Comparison of ENCODE assay signal across 22 mouse cellular contexts in the genomic region with DNA sequence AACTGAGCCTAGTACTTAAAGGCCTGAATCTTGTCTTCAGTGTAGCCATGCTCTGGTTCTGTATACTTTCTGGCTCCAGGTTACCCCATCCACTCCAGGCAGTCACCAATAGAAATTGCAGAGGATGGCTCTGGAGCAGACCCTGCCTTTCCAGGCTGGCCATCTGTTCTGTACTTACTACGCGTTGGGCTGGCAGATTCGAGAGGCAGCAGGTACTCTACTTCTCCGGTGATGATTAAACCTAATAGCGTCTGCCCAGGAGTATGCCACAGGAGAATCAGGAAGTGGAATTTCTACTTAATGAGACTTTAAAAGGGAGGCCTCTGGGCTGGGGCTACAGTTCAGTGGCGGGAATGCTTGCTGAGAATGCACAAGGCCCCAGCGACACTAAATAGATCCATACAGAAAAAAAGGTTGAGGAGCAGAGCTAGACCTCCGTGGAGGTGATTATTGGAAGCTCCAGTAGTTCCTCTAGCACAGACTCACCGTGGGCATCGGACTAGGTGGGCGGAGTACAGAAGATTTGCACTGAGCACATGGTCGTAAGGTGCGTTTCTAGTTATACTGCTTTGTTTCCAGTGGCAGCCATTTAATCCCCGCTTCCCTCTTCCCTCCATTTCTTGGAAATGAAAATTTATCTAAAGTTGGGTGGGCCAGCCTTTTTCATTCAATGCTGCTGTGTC.
DNase-seq lines count a peak whose midpoint lies in the region; ATAC-seq and TF ChIP-seq lines count a peak whose summit lies in the region.
"Had no signal": no experiment of that assay in that cellular context is flagged by ENCODE, and none has a peak within 500 bp of the region (broad histone marks: within the 10 kb centered on the region; RNA-seq: fewer than 3 reads in every experiment).

No protein-coding gene starts in this region.

- ATAC-seq in hindbrain, embryonic 11.5 days (ENCODE audit: low FRiP score) = no peak
- peak; percentile 59 for ATAC-seq in kidney, embryonic 16.5 days (ENCODE audit: low FRiP score, low TSS enrichment)
- ATAC-seq in frontal cortex, adult (ENCODE audit: low TSS enrichment) = no peak
- ATAC-seq: forebrain, embryonic 15.5 days had no signal

- H3K4me2 ChIP-seq in hindbrain, embryonic 11.5 days (replicated peaks; ENCODE audit: low read depth, low read length) = no peak overlapping the region
- H3K4me2 ChIP-seq in kidney, embryonic 16.5 days (replicated peaks; ENCODE audit: low read depth, low read length) = no peak overlapping the region
- H3K4me2 ChIP-seq: embryonic facial prominence, embryonic 12.5 days; forebrain, embryonic 15.5 days; limb, embryonic 12.5 days; neural tube, embryonic 13.5 days had no signal

- WGBS in hindbrain, embryonic 10.5 days = 89% methylated on average over 14 of the region's 14 CpGs
- WGBS in hindbrain, embryonic 11.5 days = 82% methylated on average over 14 of the region's 14 CpGs
- 69% methylated on average over 14 of the region's 14 CpGs for WGBS in kidney, embryonic 16.5 days
- 60% methylated on average over 14 of the region's 14 CpGs for WGBS in kidney, adult 2 months
- WGBS in limb, embryonic 10.5 days = 80% methylated on average over 14 of the region's 14 CpGs

- H3K9ac ChIP-seq in hindbrain, embryonic 11.5 days (ENCODE audit: low read depth, low read length) = no peak overlapping the region
- no peak overlapping the region; the same call in 1 of the 2 replicates for H3K9ac ChIP-seq in kidney, embryonic 16.5 days (replicated peaks; ENCODE audit: low read length)
- H3K9ac ChIP-seq: embryonic facial prominence, embryonic 12.5 days; forebrain, embryonic 15.5 days; limb, embryonic 12.5 days; liver, embryonic 14.5 days; neural tube, embryonic 13.5 days had no signal

- no peak for TF ChIP-seq POLR2A in kidney, adult 2 months (IDR thresholded peaks at IDR 0.05; ENCODE audit: low read depth, low read length)
- no peak for TF ChIP-seq POLR2A in embryonic fibroblast, embryonic 13.5 days (IDR thresholded peaks at IDR 0.05; ENCODE audit: low read depth, low read length)

- no peaks in the 10 kb centered on the region for H3K36me3 ChIP-seq in hindbrain, embryonic 10.5 days
- H3K36me3 ChIP-seq in hindbrain, embryonic 11.5 days (ENCODE audit: control insufficient read depth, insufficient read depth, low read length) = no peaks in the 10 kb centered on the region
- H3K36me3 ChIP-seq in kidney, embryonic 16.5 days (ENCODE audit: insufficient read depth, low read length) = peaks cover 4% of the 10 kb centered on the region; the same call in 1 of the 2 replicates
- no peaks in the 10 kb centered on the region for H3K36me3 ChIP-seq in kidney, adult 2 months (ENCODE audit: control insufficient read depth, insufficient read depth, low read length)
- H3K36me3 ChIP-seq in limb, embryonic 10.5 days = no peaks in the 10 kb centered on the region
- H3K36me3 ChIP-seq: embryonic facial prominence, embryonic 12.5 days; forebrain, embryonic 15.5 days; limb, embryonic 12.5 days; neural tube, embryonic 13.5 days had no signal

- no peak for DNase-seq in hindbrain, embryonic 10.5 days (ENCODE audit: low spot score)
- no peak for DNase-seq in hindbrain, embryonic 11.5 days (ENCODE audit: low spot score)
- DNase-seq in kidney, adult 2 months = no peak
- DNase-seq in limb, embryonic 10.5 days (ENCODE audit: low spot score) = no peak
- DNase-seq: adrenal gland, postnatal 36 days; B cell, adult 2 months; cerebellum, adult 18-20 months; gastrocnemius, postnatal 36 days; kidney, postnatal 4 days; layer of hippocampus, adult 9-11 months; midbrain, embryonic 14.5 days; right cerebral cortex, adult 18-20 months; thymus, adult 18-20 months had no signal

- peaks cover 17% of the 10 kb centered on the region for H3K4me1 ChIP-seq in hindbrain, embryonic 10.5 days (replicated peaks)
- H3K4me1 ChIP-seq in hindbrain, embryonic 11.5 days (replicated peaks; ENCODE audit: control insufficient read depth, insufficient read depth, low read length) = no peaks in the 10 kb centered on the region
- H3K4me1 ChIP-seq in kidney, embryonic 16.5 days (ENCODE audit: insufficient read depth, low read length) = peaks cover 13% of the 10 kb centered on the region; the same call in 1 of the 2 replicates
- no peaks in the 10 kb centered on the region for H3K4me1 ChIP-seq in kidney, adult 2 months (ENCODE audit: control insufficient read depth, insufficient read depth, low read length)
- peaks cover 13% of the 10 kb centered on the region for H3K4me1 ChIP-seq in embryonic fibroblast, embryonic 13.5 days (ENCODE audit: control insufficient read depth, insufficient read depth, low read length)
- peaks cover 33% of the 10 kb centered on the region for H3K4me1 ChIP-seq in limb, embryonic 10.5 days

- H3K27ac ChIP-seq in hindbrain, embryonic 10.5 days = peak overlapping the region; percentile 36; the same call in 1 of the 2 replicates
- H3K27ac ChIP-seq in hindbrain, embryonic 11.5 days (ENCODE audit: low read depth, low read length) = no peak overlapping the region
- H3K27ac ChIP-seq in kidney, embryonic 16.5 days (ENCODE audit: low read length) = no peak overlapping the region
- H3K27ac ChIP-seq in kidney, adult 2 months (ENCODE audit: insufficient read depth, low read depth, low read length) = no peak overlapping the region
- no peak overlapping the region for H3K27ac ChIP-seq in embryonic fibroblast, embryonic 13.5 days (ENCODE audit: insufficient read depth, low read length)
- H3K27ac ChIP-seq in limb, embryonic 10.5 days = peak overlapping the region; percentile 9; the same call in 1 of the 2 replicates
- H3K27ac ChIP-seq: forebrain, embryonic 15.5 days; left cerebral cortex, adult 2 months; limb, embryonic 12.5 days; liver, embryonic 14.5 days; neural tube, embryonic 13.5 days had no signal

- H3K4me3 ChIP-seq in hindbrain, embryonic 10.5 days = no peak overlapping the region
- H3K4me3 ChIP-seq in hindbrain, embryonic 11.5 days (ENCODE audit: low read depth, low read length) = no peak overlapping the region
- no peak overlapping the region for H3K4me3 ChIP-seq in kidney, embryonic 16.5 days (ENCODE audit: low read length)
- H3K4me3 ChIP-seq in kidney, adult 2 months (ENCODE audit: insufficient read depth, low read depth, low read length) = no peak overlapping the region
- peak overlapping the region; percentile 9; the same call in 1 of the 2 replicates for H3K4me3 ChIP-seq in embryonic fibroblast, embryonic 13.5 days (ENCODE audit: insufficient read depth, low read length)
- no peak overlapping the region for H3K4me3 ChIP-seq in limb, embryonic 10.5 days
- H3K4me3 ChIP-seq: embryonic facial prominence, embryonic 12.5 days; forebrain, embryonic 15.5 days; left cerebral cortex, adult 2 months; limb, embryonic 12.5 days; neural tube, embryonic 13.5 days had no signal

- TF ChIP-seq CTCF in kidney, adult 2 months (conservative IDR thresholded peaks at IDR 0.05; ENCODE audit: insufficient read depth, insufficient read length, low read depth, low read length) = no peak
- no peak for TF ChIP-seq CTCF in embryonic fibroblast, embryonic 13.5 days (IDR thresholded peaks at IDR 0.05; ENCODE audit: borderline replicate concordance, insufficient read depth, low read length)

- no peaks in the 10 kb centered on the region for H3K27me3 ChIP-seq in hindbrain, embryonic 10.5 days (ENCODE audit: insufficient read depth, poor library complexity, severe bottlenecking)
- H3K27me3 ChIP-seq in hindbrain, embryonic 11.5 days (ENCODE audit: control insufficient read depth, insufficient read depth, low read length) = no peaks in the 10 kb centered on the region
- H3K27me3 ChIP-seq in kidney, embryonic 16.5 days (ENCODE audit: insufficient read depth, low read length) = no peaks in the 10 kb centered on the region
- H3K27me3 ChIP-seq in kidney, adult 2 months (replicated peaks; ENCODE audit: control insufficient read depth, insufficient read depth, low read length) = no peaks in the 10 kb centered on the region
- no peaks in the 10 kb centered on the region for H3K27me3 ChIP-seq in limb, embryonic 10.5 days (ENCODE audit: low read depth, poor library complexity, severe bottlenecking)
- H3K27me3 ChIP-seq: embryonic facial prominence, embryonic 12.5 days; forebrain, embryonic 15.5 days; limb, embryonic 12.5 days; neural tube, embryonic 13.5 days had no signal

- no peaks in the 10 kb centered on the region for H3K9me3 ChIP-seq in hindbrain, embryonic 10.5 days
- H3K9me3 ChIP-seq in hindbrain, embryonic 11.5 days (ENCODE audit: control insufficient read depth, low read length) = no peaks in the 10 kb centered on the region
- H3K9me3 ChIP-seq in kidney, embryonic 16.5 days (ENCODE audit: low read length) = no peaks in the 10 kb centered on the region
- no peaks in the 10 kb centered on the region for H3K9me3 ChIP-seq in limb, embryonic 10.5 days (replicated peaks)
- H3K9me3 ChIP-seq: embryonic facial prominence, embryonic 12.5 days; forebrain, embryonic 15.5 days; neural tube, embryonic 13.5 days had no signal

Comparison
In these comparisons a context has a peak if more than half of its experiments do, and no peak if none do; other contexts are left out.
1. H3K27ac ChIP-seq: peak in hindbrain, embryonic 10.5 days (single experiment) and limb, embryonic 10.5 days (single experiment); none in hindbrain, embryonic 11.5 days (single experiment), kidney, embryonic 16.5 days (single experiment), kidney, adult 2 months (single experiment) and embryonic fibroblast, embryonic 13.5 days (single experiment).